Mouse (Mus musculus) olfactory bulb, adult 2 months (tissue): ENCODE results near the gene Coq9. TPM values are rescaled to one million over a fixed set of nuclear protein-coding genes. Genes with fewer than 3 reads are reported as not detected.
A peak's percentile ranks its signal among the peaks of the same experiment; 100 is the strongest.
"Not testable (repeated sequence)": the region's sequence is repeated elsewhere in the genome, so short reads cannot be mapped to it uniquely, and the experiment has no call there.

Experiments used
- H3K27ac ChIP-seq: fragments of 200-500 bp; 2 replicates; pipeline ENCODE4 v1.5.1; 2012; ENCODE audit warnings: low read depth, low read length; ENCODE audit not compliant: insufficient read depth
- H3K4me1 ChIP-seq: fragments of 200-500 bp; 2 replicates; pipeline ENCODE4 v1.6.1; 2012; ENCODE audit warnings: low read length; ENCODE audit not compliant: control insufficient read depth, insufficient read depth
- H3K4me3 ChIP-seq: fragments of 200-500 bp; 2 replicates; pipeline ENCODE4 v1.5.1; 2012; ENCODE audit warnings: mild to moderate bottlenecking, low read depth, low read length, moderate library complexity; ENCODE audit not compliant: insufficient read depth
- CTCF ChIP-seq: fragments of 200-500 bp; IDR thresholded peaks from 2 replicates; pipeline ENCODE4 v1.5.1; 2012; ENCODE audit warnings: low read depth, mild to moderate bottlenecking, low read length, moderate library complexity; ENCODE audit not compliant: insufficient read depth
- POLR2A ChIP-seq: fragments of 200-500 bp; IDR thresholded peaks from 2 replicates; pipeline ENCODE4 v1.6.1; 2012; ENCODE audit warnings: mild to moderate bottlenecking, low read depth, low read length, moderate library complexity; ENCODE audit not compliant: insufficient read depth
- WGBS: fragments of 180-500 bp; shearing (Covaris S2); methylation state at CpG from one replicate; pipeline ENCODE4 v1.1.7; 2018; 5-methylcytosine and 5-hydroxymethylcytosine counted together
- polyA plus RNA-seq: library from polyadenylated mRNA; stranded (reverse); fragments of >200 nt; gene quantifications from 2 replicates; pipeline ENCODE4 v1.2.4, GENCODE M21; 2012; ENCODE audit warnings: low replicate concordance; ENCODE audit not compliant: missing spikeins, insufficient read depth, insufficient read length

Coq9 gene
- polyA plus RNA-seq, 1 experiment, result not detected

GRCm38 (mm10) chr8:94836456-94837240, 1.5 kb upstream of the Coq9 start:
- Histone ChIP-seq H3K27ac (no peak overlapping the region), H3K4me1 (peaks cover 10% of the 10 kb centered on the region; the same call in 1 of the 2 replicates), H3K4me3 (0 out of 2 replicates have a peak overlapping the region, but pooled peaks have one; percentile 15)
- 75% methylated on average over 11 of the region's 11 CpGs for WGBS
- no peak for TF ChIP-seq POLR2A
- no peak for TF ChIP-seq CTCF

- H3K4me1 ChIP-seq, result peaks cover 13% of the 10 kb centered on the region; the same call in 1 of the 2 replicates
- H3K4me3 ChIP-seq, result peak overlapping the region; percentile 98
- no peak for TF ChIP-seq CTCF
- TF ChIP-seq POLR2A, result no peak
- H3K27ac ChIP-seq, result peak overlapping the region; percentile 98
- under 1% methylated on average over 24 of the region's 24 CpGs for whole genome bisulfite sequencing
Observed at GRCm38 (mm10) chr8:94838600-94838999, 479 bp downstream of the Coq9 start.

- TF ChIP-seq CTCF (no peak), POLR2A (no peak)
- peaks cover 6% of the 10 kb centered on the region; the same call in 1 of the 2 replicates for H3K4me1 ChIP-seq
- 56% methylated on average over 2 of the region's 2 CpGs for WGBS
- H3K27ac ChIP-seq, result no peak overlapping the region
- H3K4me3 ChIP-seq, result no peak overlapping the region
Observed at GRCm38 (mm10) chr8:94841183-94841582, 3.1 kb downstream of the Coq9 start.

- Histone ChIP-seq H3K4me1 (no peaks in the 10 kb centered on the region), H3K4me3 (no peak overlapping the region), H3K27ac (no peak overlapping the region)
- WGBS, result 93% methylated on average over 5 of the region's 5 CpGs
- TF ChIP-seq CTCF, result no peak
Observed at GRCm38 (mm10) chr8:94850049-94850448, 11.9 kb downstream of the Coq9 start.

- H3K27ac ChIP-seq, H3K4me3 ChIP-seq, H3K4me1 ChIP-seq: not testable (repeated sequence)
- 91% methylated on average over 11 of the region's 11 CpGs for WGBS
Observed at GRCm38 (mm10) chr8:94854761-94855160, 16.6 kb downstream of the Coq9 start.

- H3K27ac ChIP-seq, result no peak overlapping the region
- no peak overlapping the region for H3K4me3 ChIP-seq
- TF ChIP-seq POLR2A, result no peak
- no peak for TF ChIP-seq CTCF
- H3K4me1 ChIP-seq, result peaks cover 9% of the 10 kb centered on the region
- WGBS, result 26% methylated on average over 5 of the region's 5 CpGs
Observed at GRCm38 (mm10) chr8:94857011-94857345, 18.9 kb downstream of the Coq9 start.

- Histone ChIP-seq H3K4me3 (peak within 1 kb of the TSS; percentile 81), H3K4me1 (peaks cover 9% of the 10 kb centered on the region), H3K27ac (peak within 1 kb of the TSS; percentile 1; the same call in 1 of the 2 replicates)
- WGBS, result under 1% methylated on average over 68 of the region's 68 CpGs
- peak; percentile 73 for TF ChIP-seq CTCF
- peak; percentile 75 for TF ChIP-seq POLR2A
Observed at GRCm38 (mm10) chr8:94857346-94858173, 19.4 kb downstream of the Coq9 start, which contains the start of gene Polr2c. TSS of gene Polr2c (plus strand) at chr8:94857450.

- H3K4me1 ChIP-seq, result peaks cover 19% of the 10 kb centered on the region
- H3K4me3 ChIP-seq, result no peak overlapping the region
- no peak overlapping the region for H3K27ac ChIP-seq
- TF ChIP-seq CTCF (no peak), POLR2A (no peak)
- WGBS, result 70% methylated on average over 8 of the region's 8 CpGs
Observed at GRCm38 (mm10) chr8:94861352-94861910, 23.3 kb downstream of the Coq9 start.
